7 mouse cellular contexts compared by ENCODE assay signal in genomic region chr11:24162056-24162455, GRCm38 (mm10).
DNase-seq lines count a peak whose midpoint lies in the region; ATAC-seq and TF ChIP-seq lines count a peak whose summit lies in the region.

No protein-coding gene starts in this region.

- DNase-seq in limb, embryonic 10.5 days (ENCODE audit: low spot score) = no peak
- peak; percentile 19 for DNase-seq in fibroblast of lung, adult 2 months (ENCODE audit: low read depth)
- peak; percentile 56 for DNase-seq in heart, postnatal 4 days
- DNase-seq in thymus, adult 2 months = no peak
- DNase-seq in adrenal gland, adult 2 months = no peak

- no peak overlapping the region for H3K9ac ChIP-seq in limb, embryonic 12.5 days (replicated peaks)

- H3K36me3 ChIP-seq in limb, embryonic 12.5 days = peaks cover 54% of the 10 kb centered on the region
- peaks cover 63% of the 10 kb centered on the region for H3K36me3 ChIP-seq in limb, embryonic 10.5 days
- H3K36me3 ChIP-seq in thymus, adult 2 months (ENCODE audit: control insufficient read depth, insufficient read depth, low read length) = no peaks in the 10 kb centered on the region

- no peak for TF ChIP-seq POLR2A in thymus, adult 2 months (IDR thresholded peaks at IDR 0.05; ENCODE audit: control insufficient read depth, extremely low read depth, insufficient read depth, low read length, poor library complexity)

- no peaks in the 10 kb centered on the region for H3K27me3 ChIP-seq in limb, embryonic 12.5 days
- H3K27me3 ChIP-seq in limb, embryonic 10.5 days (ENCODE audit: low read depth, poor library complexity, severe bottlenecking) = no peaks in the 10 kb centered on the region
- H3K27me3 ChIP-seq in thymus, adult 2 months (ENCODE audit: control insufficient read depth, insufficient read depth, low read length) = no peaks in the 10 kb centered on the region

- no peak overlapping the region for H3K4me3 ChIP-seq in limb, embryonic 12.5 days (replicated peaks)
- no peak overlapping the region for H3K4me3 ChIP-seq in limb, embryonic 10.5 days
- H3K4me3 ChIP-seq in thymus, adult 2 months (ENCODE audit: control insufficient read depth, insufficient read depth, low read length) = no peak overlapping the region

- WGBS in limb, embryonic 12.5 days = 51% methylated on average over 7 of the region's 7 CpGs
- 83% methylated on average over 7 of the region's 7 CpGs for WGBS in limb, embryonic 10.5 days
- WGBS in thymus, adult 2 months = 74% methylated on average over 7 of the region's 7 CpGs

- peaks cover 49% of the 10 kb centered on the region for H3K4me1 ChIP-seq in limb, embryonic 12.5 days (replicated peaks)
- H3K4me1 ChIP-seq in limb, embryonic 10.5 days = peaks cover 16% of the 10 kb centered on the region
- H3K4me1 ChIP-seq in thymus, adult 2 months (replicated peaks; ENCODE audit: control insufficient read depth, insufficient read depth, low read length) = no peaks in the 10 kb centered on the region

- TF ChIP-seq CTCF in thymus, adult 2 months (IDR thresholded peaks at IDR 0.05; ENCODE audit: borderline replicate concordance, control insufficient read depth, extremely low read depth, insufficient read depth, low read length, poor library complexity) = no peak

- no peaks in the 10 kb centered on the region for H3K9me3 ChIP-seq in limb, embryonic 12.5 days
- no peaks in the 10 kb centered on the region for H3K9me3 ChIP-seq in limb, embryonic 10.5 days (replicated peaks)

- ATAC-seq in limb, embryonic 12.5 days (ENCODE audit: insufficient number of reproducible peaks, insufficient read depth, low FRiP score, low TSS enrichment, low read depth) = peak; percentile 57; the same call in 1 of the 2 replicates
- peak; percentile 44 for ATAC-seq in megakaryocyte progenitor cell, adult 5-6 weeks (replicated peaks; ENCODE audit: poor library complexity)

- H3K27ac ChIP-seq in limb, embryonic 12.5 days = peak overlapping the region; percentile 37; the same call in 1 of the 2 replicates
- H3K27ac ChIP-seq in limb, embryonic 10.5 days = no peak overlapping the region
- no peak overlapping the region for H3K27ac ChIP-seq in thymus, adult 2 months (ENCODE audit: control insufficient read depth, insufficient read depth, low read length)

- H3K4me2 ChIP-seq in limb, embryonic 12.5 days = no peak overlapping the region

Comparison
In these comparisons a context has a peak if more than half of its experiments do, and no peak if none do; other contexts are left out.
1. DNase-seq: peak in fibroblast of lung, adult 2 months (single experiment) and heart, postnatal 4 days (single experiment); none in limb, embryonic 10.5 days (single experiment), thymus, adult 2 months (single experiment) and adrenal gland, adult 2 months (single experiment).